Mouse (Mus musculus): ENCODE results near the gene R3hdml.

R3hdml gene

DNA sequence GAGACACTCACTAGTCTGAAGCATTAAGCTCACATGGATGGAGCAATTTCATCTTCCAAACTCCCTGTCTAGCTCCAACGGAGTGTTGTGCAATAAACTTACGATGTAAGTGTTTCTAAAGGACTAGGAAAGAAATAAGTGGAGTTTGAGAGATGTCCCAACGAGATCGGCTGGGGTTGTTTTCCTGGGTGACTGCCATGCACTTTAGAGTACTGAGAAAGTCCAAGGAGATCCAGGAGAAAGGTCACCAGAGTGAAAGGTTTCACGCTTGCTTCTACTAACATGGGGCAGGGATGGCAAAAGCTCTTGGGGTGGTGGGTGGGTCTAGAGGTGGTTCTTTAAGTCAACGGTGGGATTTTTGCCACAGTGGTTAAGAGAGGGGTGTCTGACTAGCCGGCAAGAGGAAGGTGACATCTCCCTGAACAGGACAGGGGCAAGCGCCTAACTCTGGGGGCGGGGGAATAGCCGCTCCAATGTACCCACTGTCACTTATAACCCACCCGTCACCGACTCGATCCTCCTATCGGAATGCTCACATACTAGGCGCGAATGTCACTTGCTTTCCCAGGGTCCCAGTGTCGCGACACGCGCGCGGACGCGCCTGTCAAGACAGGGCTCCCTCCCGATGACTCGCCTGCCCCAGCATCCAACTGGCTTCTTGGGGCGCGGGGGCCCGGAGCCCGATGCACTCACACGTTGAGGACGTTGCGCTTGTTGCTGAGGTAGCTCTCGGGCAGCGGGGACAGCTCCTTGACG is 20.2 kb upstream of the R3hdml start:
- in situ Hi-C loops (cut with MboI, MseI): no loop called here

DNA sequence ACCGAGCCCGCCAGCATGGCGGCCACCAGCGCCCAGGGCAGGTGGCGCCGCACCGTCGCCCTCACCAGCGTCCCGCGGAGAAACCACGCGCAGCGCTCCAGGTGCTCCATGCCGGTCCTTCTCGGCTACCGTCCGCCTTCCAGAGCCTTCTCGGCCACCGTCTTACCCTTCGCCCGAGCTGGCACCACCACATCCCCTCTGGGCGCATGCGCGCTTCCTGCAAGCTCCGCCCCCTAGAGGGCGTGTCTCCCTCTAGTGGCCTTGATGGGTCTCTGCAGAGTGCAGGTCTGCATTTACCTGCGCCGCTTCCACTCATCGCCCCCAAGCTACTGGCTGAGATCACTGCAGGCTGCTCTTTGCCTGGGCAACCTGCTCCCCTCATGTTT is 19.7 kb upstream of the R3hdml start, which contains the start of gene Fitm2:
TSS of gene Fitm2 (minus strand) at position 164 of the 386 bp plus-strand sequence.
- in situ Hi-C loops (cut with MboI, MseI): no loop called here

DNA sequence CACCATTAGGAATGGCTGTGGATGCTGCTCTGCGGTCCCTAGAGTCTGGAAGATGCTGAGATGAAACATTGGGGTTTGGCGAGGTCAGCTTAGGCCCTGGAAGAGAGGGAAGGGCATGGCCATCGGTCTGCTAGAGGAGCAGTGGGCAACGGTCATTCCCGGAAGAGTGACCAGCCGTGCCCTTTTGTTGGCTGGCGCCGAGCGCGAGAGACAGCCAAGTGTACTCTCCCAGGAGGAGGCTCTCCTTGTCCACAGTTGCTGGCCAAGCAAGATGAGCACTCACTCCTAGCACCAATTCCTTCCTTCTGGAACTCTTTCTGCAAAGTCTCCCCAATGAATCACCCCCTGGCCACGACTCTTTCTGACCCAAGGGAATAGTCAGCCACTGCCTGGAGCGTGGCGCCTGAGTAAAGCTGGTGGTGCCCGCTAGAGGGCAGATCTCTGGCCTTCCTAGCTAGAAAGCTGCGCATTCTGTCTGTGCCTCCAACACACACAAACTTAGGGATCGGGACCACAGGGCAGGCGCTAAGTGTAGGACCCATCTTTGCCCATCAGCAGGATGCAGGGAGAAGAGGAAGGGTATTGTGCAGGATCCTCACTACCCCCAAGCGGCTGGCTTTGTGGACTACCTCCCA is 11.8 kb upstream of the R3hdml start:
- in situ Hi-C loops (cut with MboI, MseI): no loop called here

DNA sequence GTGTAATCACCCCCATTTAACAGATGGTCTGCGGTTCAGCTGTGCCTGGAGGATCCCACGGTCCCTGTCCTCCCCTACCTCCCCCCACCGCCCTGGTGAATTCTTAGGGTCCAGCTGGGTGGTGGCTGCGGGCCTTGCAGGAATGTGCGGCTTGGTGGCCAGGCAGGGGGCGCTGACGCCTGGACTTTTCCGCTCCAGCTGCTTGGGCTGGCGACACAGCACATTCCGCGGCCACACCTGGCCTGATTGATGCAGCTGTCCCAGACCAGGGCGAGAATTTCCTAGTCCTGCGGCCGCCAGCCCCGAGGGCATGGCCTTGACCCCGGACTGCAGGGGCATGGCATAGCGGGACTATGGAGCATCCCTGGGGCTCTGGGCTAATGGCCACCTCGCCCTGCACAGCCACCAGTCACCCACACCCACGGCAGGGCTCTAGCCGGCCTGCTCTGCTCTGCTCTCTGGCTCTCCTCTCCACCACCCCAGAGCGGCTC is 10.5 kb upstream of the R3hdml start:
- in situ Hi-C loops (cut with MboI, MseI): no loop called here

- in situ Hi-C loops (cut with MboI, MseI): loop anchor here (5.0 kb wide), 1 partner anchor 65 kb away; no protein-coding TSS in a partner anchor
Observed at GRCm38 (mm10) chr2:163487360-163487759, 4.8 kb upstream of the R3hdml start.

DNA sequence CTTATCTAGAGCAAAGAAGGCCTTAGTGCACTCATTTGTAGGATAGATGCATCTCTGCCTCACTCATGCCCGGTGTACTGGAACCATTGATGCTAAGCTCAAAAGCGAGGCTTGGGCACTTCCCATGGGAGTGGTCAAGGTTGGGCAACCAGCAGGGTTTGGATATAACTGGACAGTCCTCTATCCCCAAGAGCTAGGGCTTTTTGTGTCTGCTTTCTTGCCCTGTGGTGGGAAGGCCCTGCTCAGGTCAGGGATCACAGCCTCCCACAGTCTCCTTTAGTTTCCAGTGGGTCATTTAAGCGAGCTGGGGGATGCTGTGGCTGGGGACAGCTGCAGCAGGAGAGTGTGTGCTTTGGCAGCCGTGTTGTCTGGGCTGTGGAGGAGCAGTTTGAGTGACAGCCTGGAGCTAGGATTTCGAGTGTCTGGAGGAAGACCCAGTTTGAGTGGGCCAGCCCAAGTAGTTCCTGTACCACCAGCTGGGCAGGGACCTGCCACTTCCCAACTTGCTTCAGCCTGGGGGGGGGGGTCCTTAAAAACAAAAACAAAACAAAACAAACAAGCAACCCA is 2.3 kb upstream of the R3hdml start:
- in situ Hi-C loops (cut with MboI, MseI): loop anchor here (5.0 kb wide), 1 partner anchor 62 kb away; no protein-coding TSS in a partner anchor

- in situ Hi-C loops (cut with MboI, MseI): no loop called here
Observed at GRCm38 (mm10) chr2:163490656-163491055, 1.5 kb upstream of the R3hdml start.

GRCm38 (mm10) chr2:163491351-163491750 is 767 bp upstream of the R3hdml start:
- in situ Hi-C loops (cut with MboI, MseI): no loop called here

GRCm38 (mm10) chr2:163493031-163493430 is 913 bp downstream of the R3hdml start:
- in situ Hi-C loops (cut with MboI, MseI): no loop called here

DNA sequence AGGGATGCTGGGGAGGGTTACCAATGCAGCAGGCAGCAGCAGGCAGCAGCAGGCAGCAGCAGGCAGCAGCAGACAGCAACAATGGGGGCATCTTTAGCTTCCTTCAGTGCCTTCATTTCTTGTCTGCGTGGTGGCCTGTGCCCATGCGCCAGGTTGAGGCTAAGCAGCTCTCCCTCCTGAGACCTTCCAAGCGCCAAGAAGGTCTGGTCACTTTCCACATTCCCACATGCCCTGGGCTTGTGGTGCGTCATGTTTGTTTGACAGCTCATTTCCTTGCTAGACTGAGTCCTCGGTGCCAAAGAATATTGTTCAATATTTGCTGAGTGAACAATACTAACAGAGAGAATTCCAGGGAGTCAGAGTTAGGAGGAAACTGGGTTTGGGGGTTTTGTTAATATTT is 1.9 kb downstream of the R3hdml start:
- in situ Hi-C loops (cut with MboI, MseI): no loop called here

- in situ Hi-C loops (cut with MboI, MseI): no loop called here
Observed at GRCm38 (mm10) chr2:163494456-163494855, 2.3 kb downstream of the R3hdml start.

DNA sequence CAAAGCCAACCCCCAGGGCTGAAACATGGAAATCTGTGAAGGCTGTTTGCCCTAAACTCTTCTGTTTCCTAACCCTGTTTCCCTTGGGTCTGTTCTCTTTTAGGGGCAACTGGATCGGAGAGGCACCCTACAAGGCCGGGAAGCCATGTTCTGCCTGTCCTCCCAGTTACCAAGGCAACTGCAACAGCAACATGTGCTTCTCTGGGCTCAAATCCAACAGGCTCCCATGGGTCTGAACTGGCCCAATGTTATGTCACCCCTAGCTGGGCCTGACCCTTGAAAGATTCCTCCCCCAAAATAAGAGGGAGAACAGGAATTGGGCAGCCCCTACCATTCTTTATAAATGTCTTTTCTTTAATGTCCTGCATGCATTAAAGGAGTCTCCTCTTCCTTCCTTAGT is 10.1 kb downstream of the R3hdml start:
- in situ Hi-C loops (cut with MboI, MseI): no loop called here

DNA sequence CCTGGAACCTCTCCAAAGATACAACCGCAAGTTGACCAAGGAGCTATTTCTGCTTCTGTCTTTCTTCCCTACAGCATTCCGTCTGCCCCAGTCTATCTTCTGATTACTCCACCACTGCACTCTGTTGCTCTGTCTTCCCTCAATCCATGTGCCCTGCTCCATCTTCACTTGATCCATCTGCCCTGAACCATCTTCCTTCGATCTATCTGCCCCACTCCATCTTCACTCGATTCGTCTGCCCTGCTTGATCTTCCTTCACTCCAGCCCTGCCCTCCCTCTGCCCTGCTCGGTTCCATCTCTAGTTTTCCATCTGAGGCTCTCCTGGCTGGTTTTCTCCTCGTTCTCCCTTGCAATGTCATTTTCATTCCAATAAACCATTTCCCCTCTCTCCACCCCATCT is 11.1 kb downstream of the R3hdml start:
- in situ Hi-C loops (cut with MboI, MseI): no loop called here

- in situ Hi-C loops (cut with MboI, MseI): no loop called here
Observed at GRCm38 (mm10) chr2:163506300-163507004, 14.3 kb downstream of the R3hdml start, which contains the start of gene Hnf4a. Gene Hnf4a (plus strand): TSS chr2:163506808.

GRCm38 (mm10) chr2:163525761-163526243 is 33.7 kb downstream of the R3hdml start:
- in situ Hi-C loops (cut with MboI, MseI): no loop called here

GRCm38 (mm10) chr2:163527497-163527896 is 35.4 kb downstream of the R3hdml start:
- in situ Hi-C loops (cut with MboI, MseI): no loop called here

DNA sequence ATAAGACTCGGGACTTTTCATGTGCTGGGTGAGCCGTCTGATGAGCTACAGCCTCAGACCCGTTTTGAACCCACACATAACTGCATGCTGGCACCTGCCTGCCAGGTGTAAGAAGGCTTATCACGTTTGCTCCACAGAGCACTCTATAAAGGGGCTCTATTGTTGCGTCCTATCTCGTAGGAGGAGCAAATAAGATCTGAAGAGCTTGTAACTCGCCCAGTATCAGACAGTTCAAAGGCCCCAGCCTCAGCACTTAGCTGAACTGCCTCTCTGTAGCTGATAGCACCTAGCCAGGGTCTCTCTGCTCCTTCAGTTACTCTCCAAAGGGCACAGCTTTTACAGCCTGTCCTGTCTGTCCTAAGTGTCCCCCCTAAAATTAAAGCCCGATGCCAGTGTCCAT is 38.3 kb downstream of the R3hdml start:
- in situ Hi-C loops (cut with MboI, MseI): loop anchor here (5.0 kb wide), 1 partner anchor 187 kb away; no protein-coding TSS in a partner anchor

GRCm38 (mm10) chr2:163531917-163532316 is 39.8 kb downstream of the R3hdml start:
- in situ Hi-C loops (cut with MboI, MseI): loop anchor here (5.0 kb wide), 1 partner anchor 185 kb away; no protein-coding TSS in a partner anchor

DNA sequence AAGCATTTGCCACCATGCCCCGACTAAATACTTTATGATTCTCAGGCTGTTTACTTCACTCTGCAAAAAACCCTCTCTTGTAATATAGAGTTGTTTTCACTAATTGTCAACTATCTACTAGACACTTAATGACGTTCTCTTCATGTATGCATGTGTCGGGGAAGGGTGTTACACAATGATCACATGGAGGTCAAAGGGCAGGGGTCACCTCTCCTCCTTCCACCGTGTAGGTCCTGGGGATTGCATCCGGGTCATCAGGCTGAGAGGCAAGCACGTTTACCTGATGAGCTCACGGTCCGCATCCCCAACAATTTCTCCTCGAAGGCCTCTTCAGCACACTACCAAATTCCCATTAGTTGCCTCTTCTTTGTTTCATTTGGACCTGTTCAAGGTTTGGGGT is 41.1 kb downstream of the R3hdml start:
- in situ Hi-C loops (cut with MboI, MseI): loop anchor here (5.0 kb wide), 1 partner anchor 184 kb away; no protein-coding TSS in a partner anchor

DNA sequence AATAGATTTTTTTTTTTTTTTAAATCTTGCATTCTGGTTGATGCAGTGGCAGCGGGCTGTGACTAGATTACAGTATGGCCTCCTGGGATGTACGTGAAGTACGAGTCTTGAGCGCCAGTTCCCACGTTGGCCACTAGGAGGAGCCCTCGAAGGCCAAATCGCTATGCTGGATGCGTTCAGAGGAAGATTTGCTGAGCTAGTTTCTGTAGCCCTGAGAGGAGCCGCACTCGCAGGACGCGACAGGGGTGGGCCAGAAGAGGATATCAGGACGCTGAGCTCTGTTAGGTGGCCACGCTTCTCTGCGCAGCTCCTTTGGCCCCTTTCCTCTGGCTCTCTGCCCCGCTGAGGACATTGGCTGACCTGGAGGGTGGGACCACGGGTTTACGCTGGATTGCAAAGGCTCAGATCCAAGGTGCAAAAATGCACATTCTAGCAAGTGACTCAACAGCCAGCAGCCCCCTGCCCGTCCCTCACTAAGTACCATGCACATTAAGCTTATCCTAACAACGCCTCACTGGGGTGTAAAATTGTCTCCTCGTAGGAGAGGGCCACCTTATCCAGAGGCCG is 42.9 kb downstream of the R3hdml start:
- in situ Hi-C loops (cut with MboI, MseI): loop anchor here (5.0 kb wide), 1 partner anchor 182 kb away; no protein-coding TSS in a partner anchor

GRCm38 (mm10) chr2:163537443-163537842 is 45.3 kb downstream of the R3hdml start:
- in situ Hi-C loops (cut with MboI, MseI): no loop called here
